Mouse (Mus musculus): ENCODE data around the gene Meox2.

- TF ChIP-seq CTCF (IDR thresholded peaks at IDR 0.05; ENCODE audit: extremely low read depth, insufficient read depth, low read length) = no peak
- no peak for TF ChIP-seq POLR2A (IDR thresholded peaks at IDR 0.05; ENCODE audit: extremely low read depth, insufficient read depth, low read length)
Measured at GRCm38 (mm10) chr12:37109474-37110012, 1.2 kb downstream of the Meox2 start.

Data from cortical plate, adult 2 months (tissue).